In the genomic region with DNA sequence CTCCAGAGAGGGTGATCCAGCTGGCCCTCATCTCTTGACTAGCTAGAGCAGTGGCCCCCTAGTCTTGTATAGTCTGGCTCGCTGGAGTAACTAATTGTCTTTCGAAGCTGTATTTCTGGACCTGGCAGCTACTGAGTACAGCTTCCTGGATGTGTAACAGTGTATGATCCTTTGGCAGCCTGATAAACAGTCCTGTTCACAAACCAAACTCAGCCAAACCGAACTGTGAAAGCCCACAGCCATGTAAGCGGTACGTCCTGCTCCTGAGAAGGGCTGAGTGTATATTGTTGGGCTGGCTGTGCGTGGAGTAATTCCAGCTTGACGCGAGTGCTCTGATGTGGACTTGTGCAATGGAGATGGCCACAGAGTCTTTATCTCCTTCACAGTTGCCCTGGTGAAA, we compare ENCODE assay signal across 13 mouse cellular contexts. TPM values are rescaled to one million over a fixed set of nuclear protein-coding genes. Genes with fewer than 3 reads are reported as not detected.
DNase-seq lines count a peak whose midpoint lies in the region; ATAC-seq and TF ChIP-seq lines count a peak whose summit lies in the region.
"Had no signal": no experiment of that assay in that cellular context is flagged by ENCODE, and none has a peak within 500 bp of the region (broad histone marks: within the 10 kb centered on the region; RNA-seq: fewer than 3 reads in every experiment).

No protein-coding gene starts in this region.

- peaks cover 68% of the 10 kb centered on the region for H3K27me3 ChIP-seq in forebrain, embryonic 12.5 days
- H3K27me3 ChIP-seq in forebrain, embryonic 16.5 days (replicated peaks; ENCODE audit: control insufficient read depth, insufficient read depth, low read length), result peaks cover 6% of the 10 kb centered on the region
- H3K27me3 ChIP-seq in lung, postnatal 0 days (replicated peaks; ENCODE audit: insufficient read depth, low read length), result no peaks in the 10 kb centered on the region
- H3K27me3 ChIP-seq in liver, postnatal 0 days (ENCODE audit: insufficient read depth, low read length), result no peaks in the 10 kb centered on the region

- TF ChIP-seq EP300 in lung, postnatal 0 days (IDR thresholded peaks at IDR 0.05), result no peak
- no peak for TF ChIP-seq EP300 in liver, postnatal 0 days (IDR thresholded peaks at IDR 0.05; ENCODE audit: low read depth)

- peak; percentile 65 for DNase-seq in lung, postnatal 0 days (ENCODE audit: low spot score)
- no peak for DNase-seq in lung, postnatal 25 days (ENCODE audit: low spot score)
- no peak for DNase-seq in liver, postnatal 0 days
- no peak for DNase-seq in kidney, postnatal 4 days
- DNase-seq in cerebellum, adult 18-20 months, result no peak
- DNase-seq: cerebellum, postnatal 36 days; heart, adult 2 months; thymus, adult 18-20 months had no signal

- 76% methylated on average over 8 of the region's 8 CpGs for WGBS in forebrain, embryonic 12.5 days
- WGBS in forebrain, embryonic 16.5 days, result 50% methylated on average over 8 of the region's 8 CpGs
- WGBS in lung, postnatal 0 days, result 59% methylated on average over 8 of the region's 8 CpGs
- WGBS in liver, postnatal 0 days (ENCODE audit: insufficient replicate concordance), result 55% methylated on average over 8 of the region's 8 CpGs

- H3K9me3 ChIP-seq in forebrain, embryonic 12.5 days, result no peaks in the 10 kb centered on the region
- H3K9me3 ChIP-seq in forebrain, embryonic 16.5 days (ENCODE audit: control insufficient read depth, low read length), result no peaks in the 10 kb centered on the region
- H3K9me3 ChIP-seq in lung, postnatal 0 days (ENCODE audit: low read length), result no peaks in the 10 kb centered on the region
- no peaks in the 10 kb centered on the region for H3K9me3 ChIP-seq in liver, postnatal 0 days (ENCODE audit: low read length)
- H3K9me3 ChIP-seq: kidney, embryonic 15.5 days had no signal

- ATAC-seq in forebrain, embryonic 12.5 days (ENCODE audit: low FRiP score), result no peak
- ATAC-seq in forebrain, embryonic 16.5 days, result no peak
- peak; percentile 61 for ATAC-seq in lung, postnatal 0 days
- ATAC-seq in granulocyte monocyte progenitor cell, adult 5-6 weeks (replicated peaks; ENCODE audit: poor library complexity, severe bottlenecking), result peak; percentile 45
- 0 out of 2 replicates have a peak, but pooled peaks have one; percentile 6 for ATAC-seq in liver, postnatal 0 days

- H3K4me2 ChIP-seq in forebrain, embryonic 12.5 days, result no peak overlapping the region
- no peak overlapping the region for H3K4me2 ChIP-seq in forebrain, embryonic 16.5 days (ENCODE audit: low read length)
- no peak overlapping the region for H3K4me2 ChIP-seq in lung, postnatal 0 days (replicated peaks; ENCODE audit: low read depth, low read length)
- H3K4me2 ChIP-seq in liver, postnatal 0 days (ENCODE audit: low read depth, low read length), result no peak overlapping the region
- H3K4me2 ChIP-seq: kidney, embryonic 15.5 days had no signal

- H3K4me1 ChIP-seq in forebrain, embryonic 12.5 days, result peaks cover 46% of the 10 kb centered on the region
- peaks cover 31% of the 10 kb centered on the region for H3K4me1 ChIP-seq in forebrain, embryonic 16.5 days (replicated peaks; ENCODE audit: control insufficient read depth, insufficient read depth, low read length)
- H3K4me1 ChIP-seq in lung, postnatal 0 days (ENCODE audit: insufficient read depth, low read depth, low read length), result no peaks in the 10 kb centered on the region; the same call in 1 of the 2 replicates
- peaks cover 46% of the 10 kb centered on the region for H3K4me1 ChIP-seq in liver, postnatal 0 days (ENCODE audit: insufficient read depth)

- H3K4me3 ChIP-seq in forebrain, embryonic 12.5 days (replicated peaks), result no peak overlapping the region
- no peak overlapping the region for H3K4me3 ChIP-seq in forebrain, embryonic 16.5 days (replicated peaks; ENCODE audit: low read length)
- no peak overlapping the region for H3K4me3 ChIP-seq in lung, postnatal 0 days (ENCODE audit: low read depth, low read length)
- no peak overlapping the region for H3K4me3 ChIP-seq in liver, postnatal 0 days (ENCODE audit: low read depth, low read length)
- H3K4me3 ChIP-seq: heart, adult 2 months; kidney, embryonic 15.5 days had no signal

- H3K36me3 ChIP-seq in forebrain, embryonic 12.5 days (replicated peaks), result no peaks in the 10 kb centered on the region
- no peaks in the 10 kb centered on the region for H3K36me3 ChIP-seq in forebrain, embryonic 16.5 days (ENCODE audit: control insufficient read depth, insufficient read depth)
- H3K36me3 ChIP-seq in lung, postnatal 0 days (ENCODE audit: insufficient read depth, low read length), result no peaks in the 10 kb centered on the region
- no peaks in the 10 kb centered on the region for H3K36me3 ChIP-seq in liver, postnatal 0 days (replicated peaks; ENCODE audit: insufficient read depth, low read length)
- H3K36me3 ChIP-seq: kidney, embryonic 15.5 days had no signal

- H3K9ac ChIP-seq in forebrain, embryonic 12.5 days, result no peak overlapping the region
- no peak overlapping the region for H3K9ac ChIP-seq in forebrain, embryonic 16.5 days (replicated peaks; ENCODE audit: low read depth, low read length)
- no peak overlapping the region for H3K9ac ChIP-seq in lung, postnatal 0 days (replicated peaks; ENCODE audit: low read depth)
- no peak overlapping the region for H3K9ac ChIP-seq in liver, postnatal 0 days (replicated peaks)
- H3K9ac ChIP-seq: kidney, embryonic 15.5 days had no signal

- peak overlapping the region; percentile 78 for H3K27ac ChIP-seq in forebrain, embryonic 12.5 days
- no peak overlapping the region for H3K27ac ChIP-seq in forebrain, embryonic 16.5 days (ENCODE audit: low read length)
- no peak overlapping the region for H3K27ac ChIP-seq in lung, postnatal 0 days (ENCODE audit: low read length)
- H3K27ac ChIP-seq in liver, postnatal 0 days (ENCODE audit: low read depth), result no peak overlapping the region
- H3K27ac ChIP-seq: heart, adult 2 months; kidney, embryonic 15.5 days had no signal

- no peak for TF ChIP-seq CTCF in lung, postnatal 0 days (IDR thresholded peaks at IDR 0.05)
- no peak for TF ChIP-seq CTCF in liver, postnatal 0 days (IDR thresholded peaks at IDR 0.05; ENCODE audit: low read depth)

RNA-seq across cellular contexts. Expression of gene Dlk1, which starts 57.6 kb away (rescaled TPM):
- 143 and 148 TPM in 2 replicates for polyA plus RNA-seq in forebrain, embryonic 12.5 days (2016; fragmentation: Nextera tagmentation; extraction: Ambion mirVana)
- polyA plus RNA-seq in forebrain, embryonic 16.5 days (2015; fragmentation: Nextera tagmentation; extraction: Ambion mirVana), result 21.2 and 34.2 TPM in 2 replicates
- polyA plus RNA-seq in lung, postnatal 0 days (2015; fragmentation: Nextera tagmentation; extraction: Ambion mirVana), result 176 and 364 TPM in 2 replicates
- total RNA-seq in granulocyte monocyte progenitor cell, adult 5-6 weeks (2014; fragmentation: Nextera tagmentation), result not detected in 2 replicates
- total RNA-seq in granulocyte monocyte progenitor cell, adult 5-6 weeks (2017), result not detected in 2 replicates
- polyA plus RNA-seq in liver, postnatal 0 days (2015; fragmentation: Nextera tagmentation; extraction: Ambion mirVana), result 50.7 and 52.1 TPM in 2 replicates
- total RNA-seq: megakaryocyte, adult 5-6 weeks had no signal

Comparison
In these comparisons a context has a peak if more than half of its experiments do, and no peak if none do; other contexts are left out.
1. ATAC-seq: peak in lung, postnatal 0 days (single experiment), granulocyte monocyte progenitor cell, adult 5-6 weeks (single experiment) and liver, postnatal 0 days (single experiment); none in forebrain, embryonic 12.5 days (single experiment) and forebrain, embryonic 16.5 days (single experiment).